Mouse (Mus musculus) adipose tissue, adult 10 weeks (tissue): ENCODE measurements around the gene Cdc34b. TPM values are rescaled to one million over a fixed set of nuclear protein-coding genes. Genes with fewer than 3 reads are reported as not detected.

Experiments
- polyA plus RNA-seq: library from polyadenylated mRNA; stranded (reverse); fragments of 350-450 nt; fragmentation: Illumina TruSeq; extraction: RNeasy Lipid Tissue Mini Kit (QIAGEN cat#74804); gene quantifications from one replicate; pipeline ENCODE4 v1.2.3, GENCODE M21; 2014; ENCODE audit warnings: low read depth, low replicate concordance

The Cdc34b gene
- polyA plus RNA-seq, result not detected

DNA sequence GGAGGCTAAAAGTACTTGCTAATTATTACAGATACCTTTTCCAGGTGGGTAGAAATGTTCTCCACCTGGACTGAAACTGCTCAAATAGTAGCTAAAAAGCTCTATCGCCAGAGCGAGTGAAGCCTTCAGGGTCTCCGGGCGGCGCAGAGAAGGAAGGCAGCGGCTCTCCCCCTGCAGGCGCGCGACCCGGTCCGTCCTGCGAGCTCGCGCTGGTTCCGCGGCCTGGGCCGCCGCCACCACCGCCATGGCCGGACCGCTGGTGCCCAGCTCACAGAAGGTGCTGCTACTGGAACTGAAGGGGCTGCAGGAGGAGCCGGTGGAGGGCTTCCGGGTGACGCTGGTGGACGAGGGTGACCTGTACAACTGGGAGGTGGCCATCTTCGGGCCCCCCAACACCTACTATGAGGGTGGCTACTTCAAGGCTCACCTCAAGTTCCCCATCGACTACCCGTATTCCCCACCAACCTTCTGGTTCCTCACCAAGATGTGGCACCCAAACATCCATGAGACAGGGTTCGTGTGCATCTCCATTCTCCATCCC is at the start of gene Cdc34b:
Gene Cdc34b, plus strand, starts transcription at position 51 of the 541 bp plus-strand sequence.

DNA sequence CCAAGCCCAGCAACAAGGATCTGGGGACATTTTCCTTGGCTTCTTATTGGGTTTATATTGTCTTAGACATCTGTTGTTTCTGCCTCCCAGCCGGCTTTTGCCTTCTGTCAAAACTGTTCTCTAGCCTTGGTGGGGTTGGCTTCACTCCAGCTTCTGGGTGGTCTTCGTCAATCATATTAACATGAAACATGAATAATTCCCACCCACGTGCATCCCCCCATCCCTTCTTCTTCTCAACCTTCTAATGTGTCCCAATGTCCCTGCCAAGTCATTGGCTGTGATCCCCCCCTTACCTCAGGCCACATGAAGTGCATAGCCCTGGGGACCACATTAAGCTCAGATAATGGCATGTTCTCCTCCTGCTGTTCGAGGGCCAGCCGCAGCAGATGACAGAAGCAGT is 37.1 kb upstream of the Cdc34b start, which contains the start of gene Gm11541:
Gene Gm11541, minus strand, starts transcription at position 28 of the 400 bp plus-strand sequence.

DNA sequence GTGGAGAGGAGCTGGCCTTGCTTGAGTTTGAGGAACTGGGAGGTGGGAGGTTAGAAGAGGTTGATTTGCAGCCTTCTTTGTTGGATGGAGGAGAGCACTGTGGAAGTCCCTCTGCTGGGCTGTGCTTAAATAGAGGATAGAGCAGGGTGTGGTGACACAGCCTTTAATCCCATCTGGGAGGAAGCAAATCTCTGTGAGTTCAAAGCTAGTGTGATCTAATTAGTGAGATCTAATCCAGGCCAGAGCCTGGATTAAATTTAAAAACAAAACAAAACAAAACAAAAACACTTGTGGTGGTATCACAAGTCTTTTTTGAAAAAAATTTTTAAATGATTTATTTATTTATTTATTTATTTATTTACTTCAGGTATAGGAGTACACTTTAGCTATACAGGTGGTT is 41.0 kb downstream of the Cdc34b start, which contains the start of gene Tmem92:
Gene Tmem92, minus strand, starts transcription at position 101 of the 400 bp plus-strand sequence.

Other genes starting within 250 kb of the Cdc34b start
- 10.1 TPM for gene Epn3, start 241.8 kb upstream of the Cdc34b start, polyA plus RNA-seq
- 16.1 TPM for gene Mycbpap, start 220.0 kb upstream of the Cdc34b start, polyA plus RNA-seq
- 5.9 TPM for gene Rsad1, start 192.5 kb upstream of the Cdc34b start, polyA plus RNA-seq
- 3.5 TPM for gene Chad, start 176.7 kb upstream of the Cdc34b start, polyA plus RNA-seq
- 17.7 TPM for gene Acsf2, start 139.9 kb upstream of the Cdc34b start, polyA plus RNA-seq
- gene Lrrc59, start 112.0 kb upstream of the Cdc34b start, polyA plus RNA-seq, result 90.2 TPM
- 85.4 TPM for gene Mrpl27, start 88.0 kb upstream of the Cdc34b start, polyA plus RNA-seq
- gene Eme1, start 87.8 kb upstream of the Cdc34b start, polyA plus RNA-seq, result 0.24 TPM
- gene Xylt2, start 64.3 kb upstream of the Cdc34b start, polyA plus RNA-seq, result 18.0 TPM
- gene Gm11541, start 37.3 kb upstream of the Cdc34b start, polyA plus RNA-seq, result not detected
- gene Tmem92, start 40.9 kb downstream of the Cdc34b start, polyA plus RNA-seq, result not detected
- 183 TPM for gene Col1a1, start 194.4 kb downstream of the Cdc34b start, polyA plus RNA-seq
- 14.7 TPM for gene Hils1, start 225.8 kb downstream of the Cdc34b start, polyA plus RNA-seq
- 1.7 TPM for gene Sgca, start 234.5 kb downstream of the Cdc34b start, polyA plus RNA-seq
- 66.1 TPM for gene Ppp1r9b, start 249.3 kb downstream of the Cdc34b start, polyA plus RNA-seq